Mouse (Mus musculus): ENCODE data around the gene Dlgap1. TPM values are rescaled to one million over a fixed set of nuclear protein-coding genes. Genes with fewer than 3 reads are reported as not detected.

Gene Dlgap1
- polyA plus RNA-seq, 1 experiment from 2014 or later: 1.3 TPM

DNA sequence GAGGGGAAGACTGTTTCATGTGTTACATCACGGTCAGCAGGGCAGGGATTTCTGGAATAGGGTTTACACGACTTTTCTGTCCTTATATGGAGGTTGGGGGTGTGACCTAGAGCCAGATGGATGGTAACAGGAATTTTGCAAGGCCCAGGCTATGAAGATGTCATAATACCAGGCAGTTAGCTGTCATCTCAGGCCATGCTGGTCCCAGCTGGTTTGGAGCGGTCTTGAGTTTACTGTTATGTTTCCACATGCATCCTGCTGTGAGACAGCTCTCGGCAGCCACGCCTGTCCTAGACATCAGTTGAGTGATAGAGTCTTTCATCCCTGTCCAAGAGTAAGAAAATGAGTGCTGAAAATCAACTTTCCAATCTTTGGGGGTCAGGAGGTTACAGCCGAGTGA lies 776.5 kb downstream of the Dlgap1 start:
- no peak overlapping the region for H3K9ac ChIP-seq (ENCODE audit: low read depth, low read length)
- H3K4me3 ChIP-seq (ENCODE audit: low read length): no peak overlapping the region
- WGBS: 69% methylated on average over 6 of the region's 6 CpGs
- no peak overlapping the region for H3K27ac ChIP-seq (ENCODE audit: low read length)
- H3K27me3 ChIP-seq (replicated peaks; ENCODE audit: control insufficient read depth, insufficient read depth, low read length): no peaks in the 10 kb centered on the region
- no peak for ATAC-seq
- H3K4me2 ChIP-seq (ENCODE audit: low read depth, low read length): no peak overlapping the region
- H3K36me3 ChIP-seq (ENCODE audit: control insufficient read depth, insufficient read depth, low read length): no peaks in the 10 kb centered on the region
- no peaks in the 10 kb centered on the region for H3K9me3 ChIP-seq (ENCODE audit: control insufficient read depth, low read length)
- peaks cover 14% of the 10 kb centered on the region for H3K4me1 ChIP-seq (ENCODE audit: control insufficient read depth, insufficient read depth, low read length)

DNA sequence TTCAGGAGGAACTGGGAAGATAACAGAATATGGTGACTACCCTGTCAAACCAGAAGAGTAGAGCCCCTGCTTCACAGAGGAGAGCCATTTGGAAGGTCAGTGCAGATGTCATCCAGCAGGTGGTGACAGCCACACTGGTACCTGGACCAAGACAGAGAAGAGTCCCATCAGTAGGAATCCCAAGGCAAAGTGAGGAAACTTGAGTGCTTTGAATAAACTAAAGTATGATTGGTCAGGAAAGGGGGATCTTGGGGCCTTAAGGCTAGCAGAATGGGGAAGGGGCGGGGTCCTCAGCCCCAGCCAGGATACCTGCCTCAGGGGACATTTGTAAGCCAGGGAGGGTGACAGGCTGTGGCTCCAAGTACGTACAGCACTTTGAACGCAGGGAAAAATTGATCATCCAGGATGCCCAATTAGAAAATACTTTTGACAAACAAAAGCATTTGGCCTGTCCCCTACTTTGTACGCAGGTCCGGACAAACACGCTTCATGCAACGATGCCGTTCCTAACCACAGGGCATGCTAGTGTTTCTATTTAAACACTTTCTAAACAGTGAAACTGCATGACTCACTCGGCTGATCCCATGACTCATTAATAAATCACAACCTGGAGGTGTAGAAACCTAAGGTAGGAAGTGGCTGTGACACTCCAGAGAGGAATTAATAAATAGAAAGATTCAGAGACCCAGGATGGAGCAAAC lies 777.7 kb downstream of the Dlgap1 start:
- Histone ChIP-seq H3K9ac (ENCODE audit: low read depth, low read length) (no peak overlapping the region), H3K27ac (ENCODE audit: low read length) (no peak overlapping the region), H3K27me3 (replicated peaks; ENCODE audit: control insufficient read depth, insufficient read depth, low read length) (no peaks in the 10 kb centered on the region), H3K4me1 (ENCODE audit: control insufficient read depth, insufficient read depth, low read length) (peaks cover 22% of the 10 kb centered on the region), H3K9me3 (ENCODE audit: control insufficient read depth, low read length) (no peaks in the 10 kb centered on the region), H3K36me3 (ENCODE audit: control insufficient read depth, insufficient read depth, low read length) (no peaks in the 10 kb centered on the region), H3K4me2 (ENCODE audit: low read depth, low read length) (no peak overlapping the region; the same call in 1 of the 2 replicates), H3K4me3 (ENCODE audit: low read length) (no peak overlapping the region)
- peak; percentile 52 for ATAC-seq
- WGBS: 37% methylated on average over 9 of the region's 9 CpGs

DNA sequence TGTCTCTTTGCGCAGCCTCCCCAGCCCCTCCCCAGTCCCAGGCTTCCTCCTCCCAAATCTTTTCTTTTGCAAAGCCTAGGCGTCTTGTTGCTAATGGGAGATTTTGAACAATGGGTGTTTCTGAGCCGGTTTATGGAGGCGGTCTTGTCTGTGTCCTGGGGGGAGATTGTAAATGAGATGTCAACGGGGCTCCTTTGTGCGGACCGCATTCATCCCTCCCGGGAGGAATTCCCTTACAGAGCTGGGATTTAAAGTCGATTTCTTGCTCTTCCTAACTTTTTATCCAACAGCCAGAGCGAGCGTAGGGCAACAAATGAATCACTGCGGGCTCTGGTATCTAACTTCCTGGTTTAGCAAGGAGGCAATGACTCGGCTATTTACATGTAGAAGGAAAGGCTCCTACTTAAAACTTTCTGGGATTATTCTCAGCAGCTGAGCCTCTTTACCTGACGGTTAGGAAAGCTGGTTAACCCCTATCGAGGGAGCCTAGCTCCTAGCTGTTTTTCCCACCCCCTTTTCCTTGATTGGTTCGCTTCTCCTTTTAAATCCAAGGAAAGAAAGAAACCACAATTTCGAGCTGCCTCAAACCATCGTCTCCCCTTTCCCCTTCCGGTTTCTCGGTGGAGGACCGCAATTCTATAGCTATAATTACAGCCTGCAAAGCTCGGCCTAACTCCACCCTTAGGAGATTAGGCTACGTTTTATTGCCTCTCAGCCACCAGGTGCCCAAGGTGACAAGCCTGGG lies 779.0 kb downstream of the Dlgap1 start:
- Histone ChIP-seq H3K4me3 (ENCODE audit: low read length) (peak overlapping the region; percentile 41), H3K27ac (ENCODE audit: low read length) (peak overlapping the region; percentile 91), H3K9ac (ENCODE audit: low read depth, low read length) (peak overlapping the region; percentile 69), H3K4me1 (ENCODE audit: control insufficient read depth, insufficient read depth, low read length) (peaks cover 25% of the 10 kb centered on the region), H3K9me3 (ENCODE audit: control insufficient read depth, low read length) (no peaks in the 10 kb centered on the region), H3K27me3 (replicated peaks; ENCODE audit: control insufficient read depth, insufficient read depth, low read length) (no peaks in the 10 kb centered on the region), H3K36me3 (ENCODE audit: control insufficient read depth, insufficient read depth, low read length) (no peaks in the 10 kb centered on the region), H3K4me2 (ENCODE audit: low read depth, low read length) (peak overlapping the region; percentile 73)
- WGBS: under 1% methylated on average over 23 of the region's 23 CpGs
- peak; percentile 87 for ATAC-seq

DNA sequence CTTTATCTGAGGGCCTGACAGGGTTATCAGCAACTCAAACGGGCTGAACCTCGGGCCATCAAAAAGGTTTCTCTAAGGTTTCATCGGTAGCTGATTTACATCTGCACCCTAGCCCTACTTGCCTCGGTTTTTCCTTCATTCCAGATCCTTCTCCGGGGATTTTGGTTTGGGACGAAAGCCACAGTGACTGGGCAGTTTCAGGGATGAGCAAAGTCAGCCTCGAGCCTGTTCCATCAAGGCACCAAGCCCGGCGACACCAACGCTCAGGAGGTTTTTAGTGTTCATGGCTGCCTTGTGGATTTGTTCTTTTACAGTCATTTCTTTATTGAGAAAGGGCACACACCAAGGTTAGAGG lies 779.6 kb downstream of the Dlgap1 start:
- Histone ChIP-seq H3K9ac (ENCODE audit: low read depth, low read length) (peak overlapping the region; percentile 69), H3K4me3 (ENCODE audit: low read length) (peak overlapping the region; percentile 41; the same call in 1 of the 2 replicates), H3K4me2 (ENCODE audit: low read depth, low read length) (peak overlapping the region; percentile 73), H3K27me3 (replicated peaks; ENCODE audit: control insufficient read depth, insufficient read depth, low read length) (no peaks in the 10 kb centered on the region), H3K36me3 (ENCODE audit: control insufficient read depth, insufficient read depth, low read length) (no peaks in the 10 kb centered on the region), H3K27ac (ENCODE audit: low read length) (peak overlapping the region; percentile 91), H3K4me1 (ENCODE audit: control insufficient read depth, insufficient read depth, low read length) (peaks cover 25% of the 10 kb centered on the region), H3K9me3 (ENCODE audit: control insufficient read depth, low read length) (no peaks in the 10 kb centered on the region)
- ATAC-seq: peak; percentile 7; the same call in 1 of the 2 replicates
- 19% methylated on average over 10 of the region's 10 CpGs for WGBS

DNA sequence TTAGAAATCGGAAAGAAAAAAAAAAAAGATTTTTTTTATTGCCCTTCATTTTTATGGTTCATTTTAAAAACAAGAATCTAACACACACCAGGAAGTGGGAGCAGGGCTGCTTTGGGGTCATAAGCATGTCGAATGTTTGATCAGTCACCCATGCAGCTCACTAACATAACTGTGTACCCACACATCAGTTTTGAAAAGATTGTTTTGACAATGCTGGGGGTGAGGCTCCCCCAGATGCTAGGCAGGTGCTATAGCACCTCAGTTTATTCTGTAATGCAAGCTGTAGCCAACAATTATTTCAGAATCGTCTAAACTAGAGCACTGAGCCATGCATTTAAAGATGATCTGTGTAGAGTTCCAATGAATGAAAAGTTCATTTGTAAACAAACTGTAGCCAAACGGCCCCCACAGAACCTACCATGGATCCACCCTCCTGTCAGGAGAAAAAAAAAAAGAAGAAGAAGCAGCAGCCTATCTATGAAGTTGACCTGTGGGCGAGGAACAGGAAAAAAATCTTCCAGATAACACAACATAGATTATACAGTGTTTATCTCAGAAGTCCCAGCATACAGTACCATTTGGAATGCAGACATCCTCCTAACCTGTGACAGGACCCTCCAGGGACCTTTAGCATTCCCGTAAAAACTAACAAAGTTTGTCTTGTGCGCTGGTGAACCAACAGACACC lies 780.2 kb downstream of the Dlgap1 start:
- no peak for ATAC-seq
- Histone ChIP-seq H3K27ac (ENCODE audit: low read length) (no peak overlapping the region), H3K9me3 (ENCODE audit: control insufficient read depth, low read length) (no peaks in the 10 kb centered on the region), H3K4me3 (ENCODE audit: low read length) (no peak overlapping the region), H3K27me3 (replicated peaks; ENCODE audit: control insufficient read depth, insufficient read depth, low read length) (no peaks in the 10 kb centered on the region), H3K4me2 (ENCODE audit: low read depth, low read length) (no peak overlapping the region), H3K9ac (ENCODE audit: low read depth, low read length) (no peak overlapping the region), H3K4me1 (ENCODE audit: control insufficient read depth, insufficient read depth, low read length) (peaks cover 27% of the 10 kb centered on the region), H3K36me3 (ENCODE audit: control insufficient read depth, insufficient read depth, low read length) (no peaks in the 10 kb centered on the region)
- WGBS: 36% methylated on average over 7 of the region's 7 CpGs

DNA sequence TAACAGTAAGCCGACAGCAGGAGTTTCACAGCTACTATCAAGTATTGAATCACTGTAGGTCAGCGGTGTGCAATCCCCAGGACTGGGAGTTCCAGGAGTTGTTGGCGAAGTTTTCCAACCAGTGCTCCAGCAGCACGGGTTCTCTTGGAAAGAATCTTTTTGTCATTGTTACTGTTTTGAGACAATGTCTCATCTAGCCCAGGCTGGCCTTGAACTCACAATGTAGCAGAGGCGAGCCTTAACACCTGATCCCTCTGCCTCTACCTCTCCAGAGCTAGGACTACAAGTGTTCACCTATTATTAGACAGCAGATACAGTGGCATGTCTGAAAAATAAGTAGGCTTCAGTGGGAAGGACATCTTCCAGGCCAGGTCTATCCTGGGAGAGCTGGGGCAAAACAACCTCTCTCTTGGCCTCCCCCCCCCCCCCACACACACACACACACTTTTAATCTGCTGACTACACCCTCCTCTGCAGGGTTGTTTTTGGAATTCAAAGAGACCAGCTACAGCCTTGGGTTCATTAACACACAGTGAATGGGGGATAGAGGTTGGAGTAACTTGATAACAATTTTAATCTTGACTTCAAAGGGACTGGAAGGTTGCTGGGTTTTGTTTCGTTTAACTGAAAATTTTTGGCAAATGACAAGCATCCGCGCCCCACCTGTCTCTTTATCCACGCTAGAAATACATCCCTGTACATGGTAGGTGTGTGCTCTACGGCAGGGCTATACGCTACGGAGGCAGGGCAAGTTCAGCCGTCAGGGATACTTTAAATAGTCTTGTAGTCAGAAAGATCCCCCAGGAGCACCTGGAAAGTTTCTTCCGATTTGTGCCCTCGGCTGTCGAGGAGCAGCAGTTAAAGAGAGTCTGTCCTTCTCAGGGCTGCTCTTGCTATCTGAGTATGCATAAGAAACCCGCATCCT lies 781.6 kb downstream of the Dlgap1 start:
- WGBS: 44% methylated on average over 17 of the region's 17 CpGs

DNA sequence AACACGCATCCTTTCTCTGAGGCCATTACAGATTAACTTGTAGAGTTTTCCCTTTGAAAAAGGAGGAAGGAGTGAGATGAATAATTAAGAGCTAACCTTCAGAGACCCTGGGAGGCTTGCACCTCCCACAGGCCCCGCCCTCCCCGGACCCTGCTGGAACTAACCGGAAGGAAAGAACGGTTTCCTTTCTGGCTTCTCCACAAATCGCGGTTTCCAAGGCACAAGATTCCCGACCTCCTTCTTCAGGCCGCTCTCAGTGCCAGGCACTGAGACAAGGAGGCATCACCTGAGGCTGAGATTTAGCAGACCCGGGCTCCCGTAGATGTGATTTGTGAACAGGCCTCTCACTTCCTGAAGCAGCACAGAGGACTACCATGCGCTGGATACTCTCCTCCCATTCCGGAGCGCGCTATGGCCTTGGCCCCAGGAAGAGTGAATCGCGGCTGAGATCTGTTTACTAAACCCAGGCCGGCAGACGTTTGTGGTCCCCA lies 782.3 kb downstream of the Dlgap1 start:
- Histone ChIP-seq H3K27me3 (replicated peaks; ENCODE audit: control insufficient read depth, insufficient read depth, low read length) (no peaks in the 10 kb centered on the region), H3K4me1 (ENCODE audit: control insufficient read depth, insufficient read depth, low read length) (peaks cover 32% of the 10 kb centered on the region), H3K9ac (ENCODE audit: low read depth, low read length) (peak overlapping the region; percentile 73), H3K27ac (ENCODE audit: low read length) (peak overlapping the region; percentile 86), H3K36me3 (ENCODE audit: control insufficient read depth, insufficient read depth, low read length) (no peaks in the 10 kb centered on the region), H3K9me3 (ENCODE audit: control insufficient read depth, low read length) (no peaks in the 10 kb centered on the region), H3K4me2 (ENCODE audit: low read depth, low read length) (peak overlapping the region; percentile 57), H3K4me3 (ENCODE audit: low read length) (peak overlapping the region; percentile 46)
- ATAC-seq: peak; percentile 23; the same call in 1 of the 2 replicates
- WGBS: 3% methylated on average over 19 of the region's 19 CpGs

More for the DNA sequence above, 781.6 kb downstream of the Dlgap1 start:
- no peak for ATAC-seq
- Histone ChIP-seq H3K36me3 (ENCODE audit: control insufficient read depth, insufficient read depth, low read length) (no peaks in the 10 kb centered on the region), H3K27ac (ENCODE audit: low read length) (peak overlapping the region; percentile 86), H3K4me1 (ENCODE audit: control insufficient read depth, insufficient read depth, low read length) (peaks cover 28% of the 10 kb centered on the region), H3K27me3 (replicated peaks; ENCODE audit: control insufficient read depth, insufficient read depth, low read length) (no peaks in the 10 kb centered on the region), H3K4me2 (ENCODE audit: low read depth, low read length) (peak overlapping the region; percentile 57), H3K4me3 (ENCODE audit: low read length) (peak overlapping the region; percentile 46), H3K9me3 (ENCODE audit: control insufficient read depth, low read length) (no peaks in the 10 kb centered on the region), H3K9ac (ENCODE audit: low read depth, low read length) (peak overlapping the region; percentile 73; the same call in 1 of the 2 replicates)

DNA sequence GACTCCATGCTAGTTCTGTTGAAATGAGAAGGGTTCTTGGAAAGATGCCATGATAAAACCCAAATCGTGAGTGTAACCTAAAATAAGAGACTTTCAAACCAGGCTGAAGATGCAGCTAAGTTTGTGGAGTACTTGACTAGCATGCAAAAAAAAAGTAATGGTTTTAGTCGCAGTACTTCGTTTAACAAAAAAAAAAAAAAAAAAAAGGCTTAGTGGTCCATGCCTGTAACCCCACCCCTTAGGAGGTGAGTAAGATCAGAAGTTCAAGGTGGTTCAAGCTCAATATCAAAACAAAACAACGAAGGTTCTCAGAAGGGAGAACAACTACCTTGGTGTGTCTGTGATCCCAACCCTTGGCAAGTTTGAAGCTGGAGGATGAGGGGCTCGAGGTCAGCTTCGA lies 782.8 kb downstream of the Dlgap1 start:
- Histone ChIP-seq H3K27me3 (replicated peaks; ENCODE audit: control insufficient read depth, insufficient read depth, low read length) (no peaks in the 10 kb centered on the region), H3K9me3 (ENCODE audit: control insufficient read depth, low read length) (no peaks in the 10 kb centered on the region), H3K4me2 (ENCODE audit: low read depth, low read length) (peak overlapping the region; percentile 57), H3K4me3 (ENCODE audit: low read length) (peak overlapping the region; percentile 46), H3K27ac (ENCODE audit: low read length) (peak overlapping the region; percentile 86), H3K9ac (ENCODE audit: low read depth, low read length) (peak overlapping the region; percentile 73), H3K4me1 (ENCODE audit: control insufficient read depth, insufficient read depth, low read length) (peaks cover 32% of the 10 kb centered on the region), H3K36me3 (ENCODE audit: control insufficient read depth, insufficient read depth, low read length) (no peaks in the 10 kb centered on the region)
- 42% methylated on average over 6 of the region's 6 CpGs for WGBS
- ATAC-seq: no peak
